Mouse (Mus musculus) ES-Bruce4 (cell line): Measurements from ENCODE around the gene Ubn1.

ENCODE experiments used
- CTCF ChIP-seq: IDR thresholded peaks from one replicate; pipeline ENCODE4 v1.8.1; 2011; ENCODE audit warnings: low read depth, low read length
- EP300 ChIP-seq: IDR thresholded peaks from 2 replicates; pipeline ENCODE4 v1.6.1; 2011; ENCODE audit warnings: low read depth, low read length; ENCODE audit not compliant: insufficient read depth
- POLR2A ChIP-seq: IDR thresholded peaks from one replicate; pipeline ENCODE4 v1.8.1; 2011; ENCODE audit warnings: low read length; ENCODE audit not compliant: insufficient read depth

- TF ChIP-seq CTCF (no peak), POLR2A (no peak), EP300 (no peak)
Observed at GRCm38 (mm10) chr16:5119385-5119784, 69.5 kb downstream of the Ubn1 start.
